Mouse (Mus musculus) common myeloid progenitor, adult 5-6 weeks (primary cell): ENCODE results near the gene Rfx8. TPM values are rescaled to one million over a fixed set of nuclear protein-coding genes. Genes with fewer than 3 reads are reported as not detected.
"Not testable (repeated sequence)": the region's sequence is repeated elsewhere in the genome, so short reads cannot be mapped to it uniquely, and the experiment has no call there.

ENCODE experiments used
- ATAC-seq: replicated peaks from 2 replicates; pipeline ENCODE4 v1.8.0; 2016; ENCODE audit warnings: low read depth, mild to moderate bottlenecking, moderate TSS enrichment, inconsistent platforms; ENCODE audit not compliant: poor library complexity, severe bottlenecking
- total RNA-seq: library from RNA; stranded (forward); fragments of 200-1000, 187-1606 nt; gene quantifications from 2 replicates; pipeline ENCODE4 v1.2.3, GENCODE M21; 2017

The Rfx8 gene
- total RNA-seq, 1 experiment from 2014 or later: 0.27 TPM

DNA sequence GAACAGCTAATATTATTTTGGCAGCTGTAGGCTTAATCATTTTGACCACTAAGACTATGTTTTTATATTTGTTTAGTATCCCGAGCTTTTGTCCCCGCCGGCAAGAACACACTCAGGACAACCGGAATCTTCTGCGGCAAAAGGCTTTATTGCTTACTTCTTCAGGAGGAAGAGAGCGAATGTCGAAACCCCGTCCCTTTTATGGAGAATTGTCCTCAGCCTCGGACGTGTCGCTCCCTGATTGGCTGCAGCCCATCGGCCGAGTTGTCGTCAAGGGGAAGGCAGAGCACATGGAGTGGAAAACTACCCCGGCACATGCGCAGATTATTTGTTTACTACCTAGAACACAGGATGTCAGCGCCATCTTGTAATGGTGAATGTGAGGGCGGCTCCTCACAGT, 65.9 kb downstream of the Rfx8 start:
- ATAC-seq: not testable (repeated sequence)

- ATAC-seq: no peak
Measured at GRCm38 (mm10) chr1:39653028-39653427, 67.8 kb downstream of the Rfx8 start.

DNA sequence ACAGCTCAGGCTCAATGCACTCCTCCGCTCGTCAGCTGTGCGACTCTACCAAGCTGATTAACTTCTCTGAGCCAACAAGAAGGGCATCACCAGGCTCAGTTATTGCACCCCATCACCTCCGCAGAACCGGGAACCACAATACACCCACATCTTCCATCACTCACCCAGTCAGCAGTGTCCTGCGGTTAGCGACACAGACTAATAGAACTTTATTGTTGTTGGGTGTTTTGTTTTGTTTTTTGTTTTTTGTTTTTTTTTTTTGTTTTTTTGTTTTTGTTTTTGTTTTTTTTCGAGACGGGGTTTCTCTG, 69.6 kb downstream of the Rfx8 start, which contains the start of gene Creg2:
Gene Creg2 (minus strand): TSS at position 234 of the 308 bp plus-strand sequence.
- peak; percentile 33 for ATAC-seq

DNA sequence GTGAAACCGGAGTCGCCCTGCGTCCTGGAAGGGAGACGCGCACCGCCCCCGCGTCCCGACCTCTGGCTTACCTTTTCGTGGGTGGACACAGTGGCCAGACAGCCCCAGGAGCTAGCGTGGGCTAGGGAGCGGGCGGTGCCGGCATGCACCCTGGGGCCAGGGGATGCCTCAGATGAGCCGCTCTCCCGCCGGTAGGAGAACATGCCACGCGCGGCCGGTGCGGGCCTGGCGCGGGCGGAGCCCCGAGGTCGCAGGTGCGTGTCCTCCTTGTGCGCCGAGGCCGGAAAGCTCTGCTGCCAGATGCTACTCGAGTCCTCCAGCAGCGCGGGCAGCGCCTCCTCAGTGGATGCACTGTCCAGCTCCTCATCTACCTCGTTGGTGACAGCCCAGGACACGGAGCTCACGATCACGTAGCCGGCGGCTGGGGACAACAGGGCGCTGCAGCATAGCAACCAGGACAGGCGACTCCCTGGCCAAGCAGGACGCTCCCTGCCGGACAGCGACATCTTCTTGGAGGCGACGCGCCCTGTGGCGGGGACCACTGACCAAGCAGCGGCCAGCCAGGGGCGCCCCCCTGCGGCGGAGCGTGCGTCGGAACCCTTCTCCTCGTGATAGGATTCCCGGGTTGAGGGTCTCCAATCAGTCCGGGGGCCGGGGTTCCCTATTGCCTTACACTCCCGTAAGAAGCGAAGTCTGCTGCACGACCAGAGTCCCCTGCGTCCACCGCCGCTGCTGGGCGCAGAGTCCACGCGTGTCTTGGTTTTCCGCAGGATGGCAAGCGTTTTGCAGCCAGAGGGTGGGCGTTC, 70.2 kb downstream of the Rfx8 start:
- peak; percentile 71 for ATAC-seq

DNA sequence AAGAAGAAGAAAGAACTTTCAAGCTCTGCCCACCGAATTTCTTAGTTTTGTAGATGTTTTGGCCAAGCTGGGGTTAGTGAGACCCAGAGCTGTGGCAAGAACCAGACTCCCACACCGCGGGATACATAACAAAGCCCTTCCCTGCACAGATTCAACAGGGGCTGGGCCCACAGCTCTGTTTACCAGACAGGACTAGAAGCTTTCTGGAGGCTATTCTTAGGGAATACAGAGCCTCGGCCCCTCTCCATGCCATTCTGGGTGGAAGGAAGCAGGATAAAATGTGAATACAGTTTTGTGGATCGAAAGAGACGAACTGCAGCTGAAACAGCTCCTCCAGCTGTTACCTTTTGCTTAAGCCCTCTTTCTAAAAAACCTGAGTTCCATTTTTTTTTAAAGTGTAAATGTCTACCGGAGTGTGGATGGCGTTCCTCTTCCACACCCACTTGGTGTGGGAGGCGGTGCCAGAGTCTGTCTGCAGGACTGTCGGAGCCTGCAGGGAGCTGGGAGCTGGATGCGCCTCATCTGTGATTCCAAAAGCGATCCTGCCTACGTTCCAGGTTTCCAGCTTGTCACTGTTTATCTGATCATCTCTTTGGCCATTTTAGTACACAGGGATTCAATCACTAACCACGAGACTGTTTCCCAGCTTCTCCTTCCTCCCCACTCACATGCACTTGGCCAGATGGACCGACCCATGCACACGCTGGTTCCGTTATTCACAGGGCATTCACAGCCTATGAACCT, 70.9 kb downstream of the Rfx8 start:
- ATAC-seq: 0 out of 2 replicates have a peak, but pooled peaks have one; percentile 8

DNA sequence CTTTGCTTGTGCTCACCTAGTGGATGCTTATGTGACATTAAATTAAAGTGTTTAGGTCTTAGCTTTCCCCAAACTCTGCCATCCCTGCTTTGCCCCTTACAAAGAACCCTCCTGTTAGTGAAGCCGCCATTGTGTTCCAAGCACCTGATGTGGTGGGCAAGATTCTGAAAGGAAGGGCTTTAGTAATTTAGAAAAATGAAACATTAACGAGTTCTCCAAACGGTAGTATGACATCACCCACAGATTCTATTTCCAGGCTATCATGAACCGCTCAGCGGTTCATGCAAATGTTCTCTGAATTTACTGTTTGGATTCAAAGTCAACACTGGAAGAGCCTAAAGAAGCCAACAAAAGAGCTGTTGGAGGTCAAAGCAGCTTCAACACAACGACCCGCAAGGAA, 72.2 kb downstream of the Rfx8 start:
- no peak for ATAC-seq

- no peak for ATAC-seq
Measured at GRCm38 (mm10) chr1:39645905-39646759, 74.7 kb downstream of the Rfx8 start.

DNA sequence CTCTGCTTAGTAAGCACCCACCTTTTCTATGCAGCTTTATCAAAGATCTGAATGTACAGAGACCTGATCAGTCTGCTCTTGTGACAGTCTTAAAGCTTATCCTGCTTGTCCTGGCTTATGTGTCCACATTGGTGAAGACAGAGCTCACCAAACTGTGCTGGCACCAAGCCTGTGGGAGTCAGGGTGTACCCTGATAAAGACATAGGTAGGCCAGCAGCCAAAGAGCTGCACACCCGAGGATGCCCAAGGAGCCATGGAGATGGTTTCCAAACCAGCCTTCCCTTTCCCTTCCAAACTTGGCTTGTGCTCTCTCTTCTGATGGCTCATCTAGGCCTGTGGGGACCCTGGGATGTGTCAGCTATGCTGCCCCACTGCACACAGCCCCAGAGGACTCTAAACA, 76.5 kb downstream of the Rfx8 start:
- no peak for ATAC-seq

DNA sequence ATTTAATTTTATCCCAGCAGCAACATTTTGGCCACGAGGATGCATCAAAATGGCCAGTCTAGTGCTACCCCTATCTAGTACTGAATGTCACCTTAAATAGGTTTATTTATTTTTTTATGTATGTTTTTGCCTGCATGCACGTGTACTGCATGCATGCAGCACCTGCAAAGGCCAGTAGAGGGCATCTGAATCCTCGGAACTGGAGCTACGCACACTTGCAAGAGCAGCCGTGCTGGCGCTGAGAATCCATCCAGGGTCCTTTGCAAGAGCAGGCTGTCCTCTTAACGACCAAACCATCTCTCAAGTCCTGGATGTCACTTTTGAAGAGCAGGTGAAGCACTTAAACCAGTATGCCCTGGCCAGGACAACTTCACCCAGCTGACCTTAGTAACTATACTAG, 79.1 kb downstream of the Rfx8 start:
- ATAC-seq: no peak

- ATAC-seq: 0 out of 2 replicates have a peak, but pooled peaks have one; percentile 11
Measured at GRCm38 (mm10) chr1:39637139-39637538, 83.7 kb downstream of the Rfx8 start.

- peak; percentile 64 for ATAC-seq
Measured at GRCm38 (mm10) chr1:39636660-39637059, 84.1 kb downstream of the Rfx8 start.

DNA sequence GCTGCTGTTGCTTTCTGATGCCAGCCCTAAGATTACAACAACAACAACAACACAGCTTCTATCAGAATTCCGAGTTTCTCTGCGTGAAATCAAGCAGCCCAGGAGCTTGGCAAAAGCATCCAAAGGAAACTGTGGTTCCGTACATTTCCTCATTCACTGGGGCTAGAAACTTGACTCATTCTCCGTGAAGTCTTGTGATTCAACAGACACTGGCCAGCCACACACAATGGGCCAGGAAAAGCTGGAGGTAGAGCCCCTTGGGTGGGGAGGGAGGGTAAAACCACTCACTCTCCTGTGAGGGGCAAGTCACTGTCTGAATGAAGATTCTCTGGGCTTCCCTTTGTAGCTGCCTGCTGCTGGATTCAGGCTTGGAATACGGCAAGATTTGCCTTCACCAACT, 84.6 kb downstream of the Rfx8 start:
- peak; percentile 67 for ATAC-seq

- ATAC-seq: no peak
Measured at GRCm38 (mm10) chr1:39628606-39629005, 92.2 kb downstream of the Rfx8 start.

DNA sequence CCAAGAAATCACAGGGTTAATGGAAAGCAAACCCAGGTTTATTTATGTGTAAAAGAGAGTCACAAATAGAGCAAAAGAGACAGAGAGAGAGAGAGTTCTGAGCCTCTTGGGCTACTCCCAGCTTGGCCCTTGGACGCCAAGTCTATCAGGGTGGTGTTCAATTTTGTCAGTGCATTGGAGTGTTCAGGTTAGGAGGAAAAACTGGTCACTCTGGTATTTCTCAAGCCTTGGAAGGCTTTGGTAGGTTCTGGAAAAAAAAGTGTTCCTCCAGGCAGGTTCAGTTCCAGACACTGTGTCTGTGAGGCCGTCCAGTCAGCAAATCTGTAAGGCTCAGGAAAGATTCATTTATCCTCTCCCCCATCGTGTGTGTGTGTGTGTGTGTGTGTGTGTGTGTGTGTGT, 95.3 kb downstream of the Rfx8 start:
- ATAC-seq: no peak

GRCm38 (mm10) chr1:39623729-39624128, 97.1 kb downstream of the Rfx8 start:
- ATAC-seq: no peak

DNA sequence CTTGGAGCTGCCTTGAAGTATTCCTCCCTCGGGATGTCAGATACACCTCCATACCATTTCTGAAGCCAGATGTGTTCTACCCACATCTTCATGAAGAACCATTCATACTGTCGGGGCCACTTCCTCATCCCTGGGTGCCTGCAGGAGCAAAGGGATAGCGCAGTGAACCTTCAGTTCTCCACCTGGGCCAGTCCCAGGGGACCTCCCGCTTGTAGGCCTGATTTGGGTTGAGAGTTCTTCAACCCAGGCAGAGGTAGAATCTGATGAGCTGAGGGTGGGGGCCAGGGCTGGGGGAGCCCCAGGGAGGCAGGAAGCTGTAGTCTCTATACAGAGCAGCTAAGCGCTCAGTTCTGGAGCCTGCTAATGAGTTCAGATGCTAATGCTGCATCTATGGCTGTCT, 97.7 kb downstream of the Rfx8 start:
- no peak for ATAC-seq

DNA sequence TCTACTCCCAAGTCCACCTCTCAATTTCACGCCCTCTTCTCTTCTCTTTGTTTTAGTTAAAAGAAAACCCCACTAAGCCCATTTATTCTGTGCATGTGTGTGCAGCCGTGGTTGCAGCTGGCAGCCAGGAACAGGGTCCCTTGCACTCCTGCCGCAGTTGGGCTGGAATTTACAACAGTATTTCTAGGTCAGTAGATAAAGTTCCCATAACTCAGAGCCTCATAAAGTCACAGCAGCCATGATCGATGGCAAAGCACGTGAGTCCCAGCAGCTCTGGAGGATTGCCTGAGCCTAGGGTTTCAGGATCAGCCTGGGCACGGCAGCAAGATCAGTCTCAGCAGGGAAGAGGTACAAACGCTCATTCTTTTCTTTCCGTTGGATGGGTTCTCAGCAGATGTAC, 102.3 kb downstream of the Rfx8 start:
- no peak for ATAC-seq

DNA sequence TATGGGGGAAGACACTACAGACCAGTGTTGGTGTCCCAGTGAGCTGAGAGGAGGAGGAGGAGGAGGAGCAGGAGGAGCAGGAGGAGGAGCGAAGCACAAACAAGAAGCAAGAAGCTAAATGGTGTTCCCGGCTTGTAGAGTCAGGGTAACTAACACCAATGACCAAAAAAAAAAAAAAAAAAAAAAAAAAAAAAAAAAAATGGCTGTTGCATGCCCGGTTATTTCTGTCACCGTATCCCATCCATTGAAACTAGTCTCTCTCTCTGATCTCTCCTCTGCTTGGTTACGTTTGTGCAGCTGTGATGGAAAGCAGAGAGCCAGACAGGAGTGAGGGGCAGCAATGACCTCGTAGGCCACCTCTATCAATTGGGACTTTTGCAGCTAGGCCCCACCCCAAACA, 105.3 kb downstream of the Rfx8 start:
- no peak for ATAC-seq
